Mouse (Mus musculus): ENCODE measurements around the gene H2-T22.

- TF ChIP-seq RCOR1 (conservative IDR thresholded peaks at IDR 0.05; ENCODE audit: low read depth, low read length) (no peak), MAFK (IDR thresholded peaks at IDR 0.05; ENCODE audit: insufficient replicate concordance, low read length) (no peak), CHD2 (IDR thresholded peaks at IDR 0.05; ENCODE audit: low read length) (no peak), POLR2A (IDR thresholded peaks at IDR 0.05; ENCODE audit: low read depth, low read length) (no peak), GABPA (IDR thresholded peaks at IDR 0.05; ENCODE audit: insufficient replicate concordance, low read depth, low read length) (no peak), NELFE (IDR thresholded peaks at IDR 0.05; ENCODE audit: low read depth, low read length) (no peak)
Observed at GRCm38 (mm10) chr17:36017046-36017445, 25.5 kb downstream of the H2-T22 start.

All from CH12.LX (cell line).